In the genomic region with DNA sequence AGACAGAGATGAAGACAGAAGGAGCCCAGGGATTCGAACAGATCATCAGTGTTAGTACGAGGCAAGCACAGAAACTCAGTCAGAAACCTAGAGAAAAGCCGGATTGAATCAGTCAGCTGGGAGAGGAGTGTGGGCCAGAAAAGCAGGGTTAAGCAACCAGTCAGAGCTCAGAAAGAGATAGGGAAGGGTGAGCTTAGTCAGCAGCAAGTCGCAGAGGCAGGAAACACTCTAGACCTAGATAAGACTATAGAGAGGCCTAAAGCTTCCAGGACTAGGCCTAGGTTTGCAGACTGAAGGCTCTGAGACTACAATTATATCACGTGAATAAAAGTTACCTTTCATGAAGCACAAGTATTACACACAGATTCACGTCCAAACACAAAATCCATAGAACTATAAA, we compare ENCODE assay signal across 23 mouse cellular contexts.
"Had no signal": no experiment of that assay in that cellular context is flagged by ENCODE, and none has a peak within 500 bp of the region (broad histone marks: within the 10 kb centered on the region; RNA-seq: fewer than 3 reads in every experiment).

No protein-coding gene starts in this region.

- H3K27ac ChIP-seq: liver, embryonic 13.5 days; liver, embryonic 15.5 days; lung, embryonic 15.5 days; macrophage; midbrain, embryonic 10.5 days; midbrain, embryonic 13.5 days; midbrain, embryonic 15.5 days; neural tube, embryonic 13.5 days; neural tube, embryonic 15.5 days had no signal

- DNase-seq: liver, embryonic 13.5 days; liver, postnatal 0 days; lung, adult 2 months; lung, postnatal 14 days; lung, postnatal 36 days; retina, postnatal 1 day; right cerebral cortex, adult 18-20 months; right cerebral cortex, postnatal 25 days; right cerebral cortex, postnatal 4 days; spleen, adult 18-20 months; thymus, adult 18-20 months; thymus, postnatal 14 days; thymus, postnatal 36 days had no signal

- H3K4me2 ChIP-seq: liver, embryonic 13.5 days; liver, embryonic 15.5 days; lung, embryonic 15.5 days; midbrain, embryonic 13.5 days; midbrain, embryonic 15.5 days; neural tube, embryonic 13.5 days; neural tube, embryonic 15.5 days had no signal

- H3K4me1 ChIP-seq: liver, embryonic 13.5 days; liver, embryonic 15.5 days; lung, embryonic 15.5 days; midbrain, embryonic 10.5 days; midbrain, embryonic 13.5 days; midbrain, embryonic 15.5 days; neural tube, embryonic 13.5 days; neural tube, embryonic 15.5 days had no signal

- H3K4me3 ChIP-seq: liver, embryonic 13.5 days; liver, embryonic 15.5 days; lung, embryonic 15.5 days; midbrain, embryonic 10.5 days; midbrain, embryonic 13.5 days; midbrain, embryonic 15.5 days; myocyte; neural tube, embryonic 13.5 days; neural tube, embryonic 15.5 days had no signal

- H3K27me3 ChIP-seq: liver, embryonic 13.5 days; liver, embryonic 15.5 days; lung, embryonic 15.5 days; midbrain, embryonic 13.5 days; midbrain, embryonic 15.5 days; neural tube, embryonic 13.5 days; neural tube, embryonic 15.5 days had no signal

- ATAC-seq: liver, postnatal 0 days; lung, postnatal 0 days; midbrain, embryonic 13.5 days; midbrain, embryonic 15.5 days had no signal

- H3K36me3 ChIP-seq: liver, embryonic 15.5 days; midbrain, embryonic 15.5 days had no signal

- H3K9me3 ChIP-seq: liver, embryonic 13.5 days; liver, embryonic 15.5 days; lung, embryonic 15.5 days; midbrain, embryonic 10.5 days; midbrain, embryonic 13.5 days; midbrain, embryonic 15.5 days; neural tube, embryonic 13.5 days; neural tube, embryonic 15.5 days had no signal

- H3K9ac ChIP-seq: liver, embryonic 13.5 days; liver, embryonic 15.5 days; liver, postnatal 0 days; lung, embryonic 15.5 days; midbrain, embryonic 13.5 days; midbrain, embryonic 15.5 days; neural tube, embryonic 13.5 days; neural tube, embryonic 15.5 days had no signal
